ENCODE assay signal across 10 mouse cellular contexts in the genomic region with DNA sequence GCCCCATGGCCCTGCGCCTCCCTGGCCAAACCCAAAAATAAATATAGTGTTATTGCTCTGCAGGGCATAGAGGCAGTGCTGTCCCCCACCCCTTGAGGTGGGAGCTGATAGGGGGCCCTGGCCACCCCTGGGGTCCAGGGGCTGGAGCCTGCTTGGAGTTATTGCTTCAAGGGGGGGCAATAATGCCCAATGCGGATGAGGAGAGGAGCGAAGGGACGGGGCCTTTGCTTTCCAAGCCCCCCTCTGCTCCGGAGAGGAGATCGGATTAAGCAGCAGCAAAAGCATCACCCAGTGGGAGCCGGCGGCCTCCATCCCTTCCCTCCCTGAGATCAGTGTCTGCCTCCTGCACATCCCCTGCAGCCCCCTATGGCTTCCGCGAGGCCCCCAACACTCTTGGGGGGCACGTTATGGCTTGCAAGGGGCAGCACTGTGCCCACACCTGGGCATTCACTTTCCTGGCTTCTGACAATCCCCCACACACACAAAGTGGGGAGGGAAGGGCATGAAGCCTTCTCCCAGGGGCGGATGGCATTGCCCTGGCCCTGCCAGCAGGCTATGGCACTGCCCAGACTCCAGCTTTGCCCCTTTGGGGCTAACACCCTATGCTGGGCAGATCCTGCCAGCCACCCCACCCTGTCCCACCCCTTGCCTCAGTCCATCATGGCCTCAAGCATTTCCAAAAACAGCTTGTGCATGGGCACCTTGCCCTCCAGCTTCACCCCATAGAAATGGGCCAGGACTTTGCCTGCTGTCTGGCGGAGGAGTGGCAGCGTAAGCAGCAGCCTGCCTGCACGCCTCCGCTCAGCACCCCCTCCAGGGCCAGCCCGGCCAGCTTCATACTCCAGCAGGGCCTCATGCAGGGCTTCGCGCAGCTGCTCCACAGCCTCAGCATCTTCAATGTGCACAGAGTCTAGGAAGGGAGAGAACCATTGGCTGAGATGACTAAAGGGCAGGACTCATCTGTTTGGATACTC. TPM values are rescaled to one million over a fixed set of nuclear protein-coding genes. Genes with fewer than 3 reads are reported as not detected.
DNase-seq lines count a peak whose midpoint lies in the region; ATAC-seq and TF ChIP-seq lines count a peak whose summit lies in the region.
"Had no signal": no experiment of that assay in that cellular context is flagged by ENCODE, and none has a peak within 500 bp of the region (broad histone marks: within the 10 kb centered on the region; RNA-seq: fewer than 3 reads in every experiment).

No protein-coding gene starts in this region.

- H3K4me3 ChIP-seq in layer of hippocampus, adult 2 months, result peak overlapping the region; percentile 19; the same call in 1 of the 2 replicates
- peak overlapping the region; percentile 57; the same call in 1 of the 2 replicates for H3K4me3 ChIP-seq in hindbrain, embryonic 12.5 days
- no peak overlapping the region for H3K4me3 ChIP-seq in midbrain, embryonic 14.5 days (replicated peaks; ENCODE audit: low read depth, low read length)

- H3K9ac ChIP-seq in hindbrain, embryonic 12.5 days, result 0 out of 2 replicates have a peak overlapping the region, but pooled peaks have one; percentile 2
- no peak overlapping the region for H3K9ac ChIP-seq in midbrain, embryonic 14.5 days (replicated peaks; ENCODE audit: low read length)

- whole genome bisulfite sequencing in hindbrain, embryonic 12.5 days, result 84% methylated on average over 19 of the region's 19 CpGs
- 82% methylated on average over 19 of the region's 19 CpGs for WGBS in midbrain, embryonic 14.5 days

- H3K27me3 ChIP-seq in hindbrain, embryonic 12.5 days, result no peaks in the 10 kb centered on the region
- H3K27me3 ChIP-seq in midbrain, embryonic 14.5 days (ENCODE audit: control insufficient read depth, insufficient read depth, low read length), result no peaks in the 10 kb centered on the region

- peaks cover 43% of the 10 kb centered on the region for H3K36me3 ChIP-seq in hindbrain, embryonic 12.5 days
- H3K36me3 ChIP-seq in midbrain, embryonic 14.5 days (ENCODE audit: control insufficient read depth, insufficient read depth, low read length), result peaks cover 43% of the 10 kb centered on the region

- peak overlapping the region; percentile 59; the same call in 1 of the 2 replicates for H3K27ac ChIP-seq in layer of hippocampus, adult 2 months
- H3K27ac ChIP-seq in hindbrain, embryonic 12.5 days, result no peak overlapping the region
- no peak overlapping the region for H3K27ac ChIP-seq in midbrain, embryonic 14.5 days (replicated peaks; ENCODE audit: low read depth, low read length)

- peaks cover 27% of the 10 kb centered on the region for H3K4me1 ChIP-seq in hindbrain, embryonic 12.5 days
- peaks cover 16% of the 10 kb centered on the region for H3K4me1 ChIP-seq in midbrain, embryonic 14.5 days (ENCODE audit: control insufficient read depth, insufficient read depth, low read length)

- no peak for ATAC-seq in hindbrain, embryonic 12.5 days (ENCODE audit: low FRiP score)
- no peak for ATAC-seq in midbrain, embryonic 14.5 days (ENCODE audit: low FRiP score, low TSS enrichment)
- ATAC-seq in activated CD4-positive, CD25-positive, alpha-beta regulatory T cell, adult 4 months, result no peak
- ATAC-seq in megakaryocyte-erythroid progenitor cell, adult 5-6 weeks (replicated peaks; ENCODE audit: low FRiP score, low TSS enrichment, poor library complexity, severe bottlenecking), result no peak
- ATAC-seq: inflammation-experienced regulatory T-cells, adult 6 months had no signal

- H3K9me3 ChIP-seq in hindbrain, embryonic 12.5 days (replicated peaks), result no peaks in the 10 kb centered on the region
- H3K9me3 ChIP-seq in midbrain, embryonic 14.5 days (ENCODE audit: control insufficient read depth, low read length), result no peaks in the 10 kb centered on the region

- no peak for TF ChIP-seq CTCF in layer of hippocampus, adult 2 months (conservative IDR thresholded peaks at IDR 0.05)

- peak overlapping the region; percentile 66 for H3K4me2 ChIP-seq in hindbrain, embryonic 12.5 days (replicated peaks)
- H3K4me2 ChIP-seq in midbrain, embryonic 14.5 days (ENCODE audit: low read length), result peak overlapping the region; percentile 91

- DNase-seq in layer of hippocampus, adult 2 months (ENCODE audit: low spot score in 2 of 2), result no peak
- DNase-seq in layer of hippocampus, postnatal 14 days (ENCODE audit: low spot score in 2 of 2), result no peak
- DNase-seq in cerebellum, adult 9-11 months, result peak; percentile 66
- DNase-seq in midbrain, embryonic 14.5 days, result no peak
- DNase-seq in B cell, adult 2 months, result no peak
- DNase-seq: adrenal gland, postnatal 25 days had no signal

RNA-seq across cellular contexts. Expression of a gene that starts 1.5 kb away (rescaled TPM):
- 100 to 1,000 TPM; 361 to 395 TPM for total RNA-seq in layer of hippocampus, adult 2 months (2021)
- 100 to 1,000 TPM; 377 to 396 TPM for total RNA-seq in layer of hippocampus, postnatal 14 days (2021)
- polyA plus RNA-seq in hindbrain, embryonic 12.5 days (2016; fragmentation: Nextera tagmentation; extraction: Ambion mirVana), result 194 and 200 TPM in 2 replicates
- 215 and 328 TPM in 2 replicates for polyA plus RNA-seq in midbrain, embryonic 14.5 days (2014; fragmentation: Nextera tagmentation; extraction: Ambion mirVana)
- polyA plus RNA-seq in activated CD4-positive, CD25-positive, alpha-beta regulatory T cell, adult 4 months (2017; shearing (Covaris generic)), result 100 to 1,000 TPM; 244 to 253 TPM
- total RNA-seq in megakaryocyte-erythroid progenitor cell, adult 5-6 weeks (2014; fragmentation: Nextera tagmentation), result 76.5 and 87.1 TPM in 2 replicates
- 101 and 126 TPM in 2 replicates for total RNA-seq in megakaryocyte-erythroid progenitor cell, adult 5-6 weeks (2017)

RNA-seq across cellular contexts. Expression of a gene that starts 1.9 kb away (rescaled TPM):
- total RNA-seq in layer of hippocampus, adult 2 months (2021), result 10 to 100 TPM; 48.4 to 49.3 TPM
- 10 to 100 TPM; 39.7 to 42.4 TPM for total RNA-seq in layer of hippocampus, postnatal 14 days (2021)
- polyA plus RNA-seq in hindbrain, embryonic 12.5 days (2016; fragmentation: Nextera tagmentation; extraction: Ambion mirVana), result 108 and 128 TPM in 2 replicates
- 115 and 140 TPM in 2 replicates for polyA plus RNA-seq in midbrain, embryonic 14.5 days (2014; fragmentation: Nextera tagmentation; extraction: Ambion mirVana)
- 100 to 1,000 TPM; 183 to 217 TPM for polyA plus RNA-seq in activated CD4-positive, CD25-positive, alpha-beta regulatory T cell, adult 4 months (2017; shearing (Covaris generic))
- 185 and 221 TPM in 2 replicates for total RNA-seq in megakaryocyte-erythroid progenitor cell, adult 5-6 weeks (2014; fragmentation: Nextera tagmentation)
- 235 and 364 TPM in 2 replicates for total RNA-seq in megakaryocyte-erythroid progenitor cell, adult 5-6 weeks (2017)

RNA-seq across cellular contexts. Expression of a gene that starts 10.2 kb away (rescaled TPM):
- 10 to 100 TPM; 56.9 to 63.4 TPM for total RNA-seq in layer of hippocampus, adult 2 months (2021)
- 10 to 100 TPM; 52.6 to 59.2 TPM for total RNA-seq in layer of hippocampus, postnatal 14 days (2021)
- 16.0 and 16.6 TPM in 2 replicates for polyA plus RNA-seq in hindbrain, embryonic 12.5 days (2016; fragmentation: Nextera tagmentation; extraction: Ambion mirVana)
- polyA plus RNA-seq in midbrain, embryonic 14.5 days (2014; fragmentation: Nextera tagmentation; extraction: Ambion mirVana), result 6.9 and 13.6 TPM in 2 replicates
- polyA plus RNA-seq in activated CD4-positive, CD25-positive, alpha-beta regulatory T cell, adult 4 months (2017; shearing (Covaris generic)), result 1 to 10 TPM; 3.1 to 3.8 TPM
- total RNA-seq in megakaryocyte-erythroid progenitor cell, adult 5-6 weeks (2014; fragmentation: Nextera tagmentation), result 14.1 and 18.9 TPM in 2 replicates
- total RNA-seq in megakaryocyte-erythroid progenitor cell, adult 5-6 weeks (2017), result 10.8 and 18.4 TPM in 2 replicates

RNA-seq across cellular contexts. Expression of a gene that starts 13.8 kb away (rescaled TPM):
- total RNA-seq in layer of hippocampus, adult 2 months (2021), result 10 to 100 TPM; 10.8 to 12.5 TPM
- 10 to 100 TPM; 13.3 to 14.4 TPM for total RNA-seq in layer of hippocampus, postnatal 14 days (2021)
- polyA plus RNA-seq in hindbrain, embryonic 12.5 days (2016; fragmentation: Nextera tagmentation; extraction: Ambion mirVana), result 0.98 TPM in 1 of 2 replicates, not detected in the other
- 0.53 and 0.78 TPM in 2 replicates for polyA plus RNA-seq in midbrain, embryonic 14.5 days (2014; fragmentation: Nextera tagmentation; extraction: Ambion mirVana)
- polyA plus RNA-seq in activated CD4-positive, CD25-positive, alpha-beta regulatory T cell, adult 4 months (2017; shearing (Covaris generic)), result not detected
- not detected in 2 replicates for total RNA-seq in megakaryocyte-erythroid progenitor cell, adult 5-6 weeks (2014; fragmentation: Nextera tagmentation)
- total RNA-seq in megakaryocyte-erythroid progenitor cell, adult 5-6 weeks (2017), result not detected in 2 replicates
- total RNA-seq: adrenal gland, postnatal 25 days had no signal

RNA-seq across cellular contexts. Expression of a gene that starts 22.9 kb away (rescaled TPM):
- 10 to 100 TPM; 15.3 to 18.2 TPM for total RNA-seq in layer of hippocampus, adult 2 months (2021)
- 10 to 100 TPM; 26.2 to 26.9 TPM for total RNA-seq in layer of hippocampus, postnatal 14 days (2021)
- 0.14 and 0.19 TPM in 2 replicates for polyA plus RNA-seq in hindbrain, embryonic 12.5 days (2016; fragmentation: Nextera tagmentation; extraction: Ambion mirVana)
- polyA plus RNA-seq in midbrain, embryonic 14.5 days (2014; fragmentation: Nextera tagmentation; extraction: Ambion mirVana), result 1.9 and 3.4 TPM in 2 replicates
- polyA plus RNA-seq in activated CD4-positive, CD25-positive, alpha-beta regulatory T cell, adult 4 months (2017; shearing (Covaris generic)), result not detected
- not detected in 2 replicates for total RNA-seq in megakaryocyte-erythroid progenitor cell, adult 5-6 weeks (2014; fragmentation: Nextera tagmentation)
- total RNA-seq in megakaryocyte-erythroid progenitor cell, adult 5-6 weeks (2017), result not detected in 2 replicates
- polyA plus RNA-seq: inflammation-experienced regulatory T-cells, adult 6 months had no signal
